Mouse (Mus musculus): ENCODE results near the gene Prss32.
"Not testable (repeated sequence)": the region's sequence is repeated elsewhere in the genome, so short reads cannot be mapped to it uniquely, and the experiment has no call there.

Prss32 gene

DNA sequence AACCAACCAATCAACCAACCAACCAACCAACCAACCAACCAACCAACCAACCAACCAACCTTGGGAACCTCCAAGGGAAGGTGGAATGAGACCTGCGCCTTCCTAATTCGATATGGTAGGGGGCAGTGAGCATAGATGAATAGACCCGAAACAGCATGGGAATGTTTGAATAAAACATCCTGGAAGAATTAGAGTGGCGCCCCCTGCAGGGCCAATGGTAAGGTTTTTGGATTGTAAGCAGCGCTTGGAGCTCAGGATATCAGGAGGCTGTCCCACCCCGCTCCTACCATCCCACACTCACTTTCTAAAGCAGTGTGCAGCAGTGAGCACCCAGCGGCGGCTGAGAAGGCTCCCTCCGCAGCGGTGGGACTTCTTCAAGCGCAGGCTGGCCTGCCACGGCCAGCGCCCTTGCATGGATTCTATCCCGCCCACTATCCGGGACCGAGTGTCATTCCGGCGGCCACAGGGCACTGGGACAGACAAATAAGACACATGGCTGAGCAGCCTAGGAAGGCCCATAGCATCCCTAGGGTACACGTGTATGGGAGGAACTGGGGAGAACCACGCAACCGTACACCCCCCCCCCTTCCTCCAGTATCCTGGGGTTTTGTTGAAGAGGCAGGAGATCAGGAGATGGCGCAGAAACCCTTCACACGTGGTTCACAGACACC, 379 bp upstream of the Prss32 start:
- no peak for DNase-seq (ENCODE audit: low spot score)

DNA sequence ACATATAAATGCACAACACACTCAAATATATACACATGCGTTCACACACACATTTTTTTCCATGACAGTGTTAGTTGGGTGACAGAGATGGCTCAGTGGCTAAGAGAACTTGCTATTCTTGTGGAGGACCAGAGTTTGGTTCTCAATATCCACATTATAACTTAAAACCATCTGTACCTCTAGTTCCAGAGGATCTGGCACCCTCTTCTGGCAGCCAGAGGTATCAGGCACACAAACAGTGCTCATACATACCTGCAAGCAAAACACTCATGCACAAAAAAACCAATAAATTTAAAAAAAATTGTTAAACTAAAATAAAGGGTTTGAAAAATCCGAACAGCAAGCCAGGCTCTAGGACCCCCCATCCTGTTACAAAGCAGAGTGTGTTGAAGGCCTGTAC, 6.4 kb downstream of the Prss32 start:
- no peak for DNase-seq (ENCODE audit: low spot score)

DNA sequence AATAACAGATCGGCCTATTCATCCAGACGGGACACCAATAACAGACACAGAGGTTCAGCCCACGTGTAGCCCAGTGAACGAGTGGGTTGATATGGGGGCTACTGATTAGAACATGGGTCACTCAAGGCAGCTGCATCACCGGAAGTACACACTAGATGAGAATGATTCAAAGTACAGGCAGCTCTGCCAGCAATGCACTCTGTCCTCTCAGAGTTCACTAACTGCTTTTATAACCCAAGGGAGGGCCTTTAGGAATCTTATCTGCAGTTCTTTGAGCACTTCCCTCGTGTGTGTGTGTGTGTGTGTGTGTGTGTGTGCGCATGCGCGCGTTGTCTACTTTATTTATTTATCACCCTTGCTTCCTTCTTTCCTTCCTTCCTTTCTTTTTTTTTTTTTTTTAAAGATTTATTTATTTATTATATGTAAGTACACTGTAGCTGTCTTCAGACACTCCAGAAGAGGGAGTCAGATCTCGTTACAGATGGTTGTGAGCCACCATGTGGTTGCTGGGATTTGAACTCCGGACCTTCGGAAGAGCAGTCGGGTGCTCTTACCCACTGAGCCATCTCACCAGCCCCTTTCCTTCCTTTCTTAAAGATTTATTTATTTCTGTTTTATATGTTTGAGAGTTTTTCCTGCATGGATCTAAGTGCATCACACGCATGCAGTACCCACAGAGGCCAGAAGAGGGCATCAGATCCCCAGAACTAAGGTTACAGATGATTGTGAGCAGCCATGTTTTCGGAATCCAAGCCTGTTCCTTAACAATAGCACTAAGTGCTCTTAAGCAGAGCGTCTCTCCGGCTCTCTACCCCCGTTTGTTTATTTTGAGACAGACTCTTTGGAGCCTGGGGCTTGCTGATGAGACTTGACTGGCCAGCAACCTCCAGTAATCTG, 7.4 kb downstream of the Prss32 start:
- peak; percentile 76 for DNase-seq (ENCODE audit: low spot score)

DNA sequence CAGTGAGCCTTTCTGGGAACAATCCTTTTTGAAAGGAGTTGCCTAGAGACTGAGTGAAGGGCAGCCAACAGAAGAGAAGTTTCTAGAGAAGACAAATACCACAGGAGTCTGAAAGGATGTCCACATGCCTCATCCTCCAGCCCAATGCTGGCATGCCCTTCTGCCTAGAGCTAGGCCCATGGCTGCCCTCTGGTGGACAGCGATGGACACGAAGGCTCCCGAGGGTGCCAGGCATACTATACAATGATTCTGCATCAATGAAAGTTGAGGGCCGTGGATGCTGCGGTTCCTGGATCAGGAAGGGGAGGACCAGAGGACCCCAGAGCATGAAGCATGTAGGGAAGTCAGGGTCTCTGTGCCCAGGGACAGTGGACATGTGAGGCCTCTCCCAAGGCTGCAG, 9.6 kb downstream of the Prss32 start:
- no peak for DNase-seq (ENCODE audit: low spot score)

DNA sequence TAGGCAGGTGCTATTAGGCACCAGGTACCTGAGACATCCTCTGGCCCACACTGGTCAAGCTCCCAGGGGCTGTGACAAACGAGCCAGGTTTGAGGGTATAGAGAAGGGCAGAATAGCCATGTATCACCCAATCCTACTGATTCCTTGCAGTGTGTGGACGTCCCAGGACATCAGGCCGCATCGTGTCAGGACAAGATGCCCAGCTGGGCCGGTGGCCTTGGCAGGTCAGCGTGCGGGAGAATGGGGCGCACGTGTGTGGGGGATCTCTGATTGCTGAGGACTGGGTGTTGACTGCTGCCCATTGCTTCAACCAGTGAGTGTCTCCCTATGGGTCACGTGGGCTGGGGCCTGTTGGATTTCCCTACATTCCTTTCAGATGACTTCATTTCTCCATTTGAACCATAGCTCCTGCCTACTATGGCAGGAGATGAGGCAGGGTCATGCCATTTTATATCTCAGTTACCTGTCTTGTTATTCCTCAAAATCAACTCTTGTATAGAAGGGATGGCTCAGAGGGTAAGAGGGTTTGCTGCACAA, 10.6 kb downstream of the Prss32 start:
- no peak for DNase-seq (ENCODE audit: low spot score)

DNA sequence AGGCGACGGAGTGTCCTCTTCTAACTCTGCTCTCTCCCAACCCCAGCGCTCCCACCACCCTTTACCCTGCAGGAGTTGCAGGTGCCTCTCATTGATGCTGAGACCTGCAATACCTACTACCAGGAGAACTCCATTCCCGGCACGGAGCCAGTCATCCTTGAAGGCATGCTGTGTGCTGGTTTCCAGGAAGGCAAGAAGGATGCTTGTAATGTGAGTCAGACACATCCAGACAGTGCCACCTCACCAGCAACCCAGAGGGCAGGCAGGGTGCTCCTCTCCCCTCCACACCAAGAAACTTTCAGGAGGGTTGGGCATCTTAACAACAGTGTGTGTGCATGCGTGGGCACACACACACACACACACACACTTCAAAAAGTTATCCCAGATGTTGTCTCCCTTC, 13.5 kb downstream of the Prss32 start:
- no peak for DNase-seq (ENCODE audit: low spot score)

DNA sequence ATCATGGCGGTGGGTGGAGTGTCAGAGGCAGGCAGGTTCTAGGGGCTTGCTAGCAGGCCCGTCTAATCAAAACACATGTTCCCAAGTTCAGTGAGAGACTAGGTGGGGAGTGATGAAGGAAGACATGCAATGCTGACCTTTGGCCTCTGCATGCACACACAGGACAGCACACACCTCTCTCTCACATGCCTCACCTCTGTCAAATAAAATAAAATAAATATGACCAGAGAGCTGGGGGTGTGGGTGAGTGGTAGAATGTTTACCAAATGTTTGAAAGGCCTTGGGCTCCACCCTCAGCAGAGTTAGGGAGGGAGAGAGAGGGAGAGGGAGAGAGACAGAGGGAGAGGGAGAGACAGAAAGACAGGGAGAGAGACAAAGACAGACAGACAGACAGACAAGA, 14.3 kb downstream of the Prss32 start:
- DNase-seq (ENCODE audit: low spot score), result no peak

DNA sequence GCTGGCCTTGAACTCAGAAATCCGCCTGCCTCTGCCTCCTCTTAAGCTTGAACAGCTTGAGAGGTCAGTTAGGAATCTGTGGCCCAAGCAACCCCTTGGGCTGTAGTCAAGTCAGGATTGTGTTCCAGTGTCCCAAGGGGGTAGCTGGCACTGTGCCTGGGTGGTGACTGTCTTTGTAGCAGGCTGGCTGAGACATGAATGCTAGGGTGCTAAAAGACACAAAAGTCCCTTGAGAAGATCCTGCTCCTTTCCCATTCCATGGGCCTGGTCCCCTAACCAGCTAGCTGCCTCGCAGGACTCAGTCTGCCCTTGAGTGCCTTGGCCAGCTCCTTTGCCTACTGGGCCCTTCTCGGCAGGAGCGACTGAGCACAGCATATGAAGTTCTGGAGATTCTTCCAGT, 19.3 kb downstream of the Prss32 start:
- DNase-seq (ENCODE audit: low spot score), result no peak

DNA sequence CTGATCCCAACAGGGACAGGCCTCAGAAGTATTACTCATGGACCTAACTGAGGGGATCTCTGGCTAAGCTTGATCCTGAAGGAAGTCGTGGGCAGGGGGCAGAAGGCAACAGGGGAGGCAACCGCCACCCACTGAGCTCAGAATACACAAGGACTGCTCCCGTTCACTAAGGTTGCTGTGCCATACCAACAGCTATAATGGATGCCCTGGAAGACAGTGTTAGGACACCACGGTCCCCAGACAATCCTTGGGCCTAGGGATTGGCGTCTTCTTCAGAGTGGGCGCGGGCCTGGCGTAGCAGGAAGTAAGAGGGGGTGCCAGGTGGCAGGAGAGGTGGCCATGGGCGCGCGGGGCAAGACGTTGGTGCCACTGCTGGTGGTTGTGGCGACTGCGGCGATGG, 24.1 kb downstream of the Prss32 start, which contains the start of gene Prss21:
Gene Prss21 (plus strand): TSS at position 301 of the 400 bp plus-strand sequence.
- no peak for DNase-seq (ENCODE audit: low spot score)

DNA sequence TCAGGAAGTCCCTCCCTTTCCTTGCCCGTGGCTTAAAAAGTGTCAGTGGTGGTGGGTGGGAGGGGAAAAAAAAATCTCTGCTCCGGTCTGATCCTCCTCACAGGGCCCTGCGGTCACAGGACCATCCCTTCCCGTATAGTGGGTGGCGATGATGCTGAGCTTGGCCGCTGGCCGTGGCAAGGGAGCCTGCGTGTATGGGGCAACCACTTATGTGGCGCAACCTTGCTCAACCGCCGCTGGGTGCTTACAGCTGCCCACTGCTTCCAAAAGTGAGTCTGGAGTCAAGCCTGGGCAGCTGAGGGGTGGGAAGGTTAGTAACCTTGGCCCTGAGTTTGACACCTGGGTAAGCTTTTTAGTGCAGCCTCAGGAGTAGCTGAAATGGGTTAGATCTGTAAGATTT, 24.9 kb downstream of the Prss32 start:
- no peak for DNase-seq (ENCODE audit: low spot score)

DNA sequence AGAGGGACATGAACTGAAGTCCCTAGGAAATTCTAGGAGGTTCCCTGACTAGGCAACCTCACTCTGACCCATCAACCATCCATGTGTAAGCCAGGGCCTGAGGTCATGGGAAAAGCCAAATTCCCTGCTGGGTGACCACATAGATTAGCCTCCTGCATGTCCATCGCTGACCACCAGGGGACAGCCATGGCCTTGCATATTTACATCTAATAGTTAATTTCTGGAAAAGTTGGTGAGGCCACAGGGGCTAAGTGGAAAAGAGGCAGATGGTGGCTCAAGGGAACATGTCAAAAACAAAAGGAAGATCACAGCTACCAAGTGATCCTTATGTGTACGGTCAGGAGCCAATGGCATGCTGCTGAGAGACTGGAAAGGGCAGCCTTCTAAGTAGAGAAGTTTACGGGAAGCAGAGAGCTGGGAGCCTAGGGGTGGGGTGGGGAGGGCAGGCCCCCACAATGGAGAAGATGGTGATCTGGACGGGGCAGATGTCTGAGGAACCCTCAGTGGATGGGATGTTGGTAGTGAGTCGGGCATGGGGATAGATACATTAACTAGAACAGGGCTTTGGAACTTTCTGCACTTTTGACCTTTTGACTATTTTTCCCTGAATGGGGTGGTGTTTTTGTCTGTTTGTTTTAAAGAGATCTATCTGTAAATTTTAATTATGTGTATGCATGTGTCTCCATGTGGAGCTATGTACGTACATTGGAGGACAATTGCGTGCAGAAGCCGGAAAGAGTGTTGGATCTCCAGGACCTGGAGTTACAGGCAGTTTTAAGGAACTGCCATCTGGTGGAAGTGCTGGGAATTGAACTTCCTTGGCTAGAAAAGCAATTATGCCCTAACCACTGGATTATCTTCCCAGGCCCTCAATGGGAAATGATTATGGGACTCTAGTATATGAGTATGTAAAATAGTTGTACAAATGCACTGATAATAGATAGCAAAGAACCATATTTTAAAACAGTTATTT, 30.5 kb downstream of the Prss32 start:
- DNase-seq (ENCODE audit: low spot score), result peak; percentile 51

DNA sequence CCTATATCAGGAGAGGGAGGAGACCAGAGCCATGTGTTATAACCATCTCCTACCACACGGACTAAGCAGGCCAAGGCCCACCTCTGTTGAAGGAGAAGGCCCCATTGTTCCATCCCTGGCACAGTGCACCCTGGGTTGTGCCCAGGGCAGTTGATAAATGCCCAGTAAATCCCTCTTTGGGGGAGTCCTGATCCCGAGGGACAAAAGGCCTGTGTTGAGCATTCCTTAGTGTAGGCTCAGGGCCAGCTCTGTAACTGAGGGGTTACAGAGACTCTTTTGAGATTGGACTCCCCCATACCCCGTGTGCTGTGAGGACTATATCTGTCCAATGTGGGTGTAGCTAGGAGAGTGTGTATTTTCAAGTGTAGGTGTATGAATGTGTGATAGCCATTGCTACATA, 33.1 kb downstream of the Prss32 start:
- DNase-seq (ENCODE audit: low spot score), result peak; percentile 43

DNA sequence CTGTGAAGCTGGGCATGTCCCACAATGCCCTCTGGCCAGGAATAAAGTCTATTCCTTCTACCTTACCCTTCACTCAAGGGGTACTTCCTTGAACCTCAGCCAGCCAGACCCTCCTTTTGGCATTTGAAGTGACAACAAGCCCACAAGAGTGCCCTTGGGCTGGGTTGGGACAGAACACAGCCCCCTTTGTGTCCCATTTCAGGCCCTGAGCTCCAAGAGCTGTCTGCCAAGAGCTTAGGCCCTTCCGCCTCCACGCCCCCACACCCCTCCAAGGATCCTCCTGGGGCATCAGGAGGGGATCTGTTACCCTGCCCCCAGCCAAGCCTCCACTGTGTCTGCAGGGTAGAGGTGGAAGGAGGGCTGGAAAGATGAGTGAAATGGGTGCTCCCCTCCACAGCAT, 33.5 kb downstream of the Prss32 start:
- DNase-seq (ENCODE audit: low spot score), result no peak

DNA sequence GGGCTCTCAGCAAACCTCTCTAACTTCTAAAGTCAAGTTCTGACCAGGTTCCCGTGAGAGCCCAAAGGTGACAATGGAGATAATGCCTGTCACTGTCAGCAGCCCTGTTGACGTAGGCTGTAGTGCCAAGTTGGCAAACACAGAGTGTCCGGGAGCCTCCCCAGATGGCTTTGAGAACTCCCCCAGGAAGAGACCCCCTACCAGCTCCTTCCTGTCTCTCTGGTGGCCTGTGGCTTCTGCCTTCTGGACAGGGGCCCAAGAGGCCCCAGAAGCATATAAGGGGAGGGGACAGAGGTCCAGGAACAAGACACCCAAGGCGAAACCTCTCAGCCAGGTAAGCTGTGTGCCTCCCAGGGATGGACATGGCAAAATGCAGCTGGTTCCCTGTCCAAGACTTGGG, 36.9 kb downstream of the Prss32 start, which contains the start of the genes Dcpp1 and Dcpp2:
Gene Dcpp1 (plus strand): TSS at position 301 of the 400 bp plus-strand sequence.
Gene Dcpp2 (plus strand): TSS at position 305 of the 400 bp plus-strand sequence.
- DNase-seq (ENCODE audit: low spot score), result not testable (repeated sequence)

All from layer of hippocampus, adult 11-12 months (tissue).